Mouse (Mus musculus) embryonic facial prominence, embryonic 11.5 days (tissue): ENCODE results near the gene Gdpd5. TPM values are rescaled to one million over a fixed set of nuclear protein-coding genes. Genes with fewer than 3 reads are reported as not detected.
A peak's percentile ranks its signal among the peaks of the same experiment; 100 is the strongest.

ENCODE experiments used
- ATAC-seq: fragments of 200-750 bp; cut with Nextera tagmentation; replicated peaks from 2 replicates; pipeline ENCODE4 v1.8.0; 2017; ENCODE audit warnings: low read depth; ENCODE audit not compliant: insufficient number of reproducible peaks, low FRiP score, low TSS enrichment
- DNase-seq: peaks from one replicate; pipeline ENCODE4 v3.0.0-alpha.2; 2015; ENCODE audit warnings: low spot score
- H3K27ac ChIP-seq: fragments of 300-500 bp; sonication (generic); replicated peaks from 2 replicates; pipeline ENCODE4 v1.5.1; 2014; ENCODE audit warnings: mild to moderate bottlenecking, low read depth, low read length, control low read depth
- H3K27me3 ChIP-seq: fragments of 300-500 bp; sonication (generic); 2 replicates; pipeline ENCODE4 v1.6.1; 2014; ENCODE audit warnings: mild to moderate bottlenecking, low read length, moderate library complexity, mixed read lengths; ENCODE audit not compliant: control insufficient read depth, insufficient read depth
- H3K36me3 ChIP-seq: fragments of 300-500 bp; sonication (generic); replicated peaks from 2 replicates; pipeline ENCODE4 v1.6.1; 2014; ENCODE audit warnings: low read depth, mild to moderate bottlenecking, low read length, moderate library complexity, mixed read lengths; ENCODE audit not compliant: control insufficient read depth, insufficient read depth
- H3K4me1 ChIP-seq: fragments of 300-500 bp; sonication (generic); 2 replicates; pipeline ENCODE4 v1.6.1; 2014; ENCODE audit warnings: low read length, mixed read lengths; ENCODE audit not compliant: control insufficient read depth, insufficient read depth
- H3K4me2 ChIP-seq: fragments of 300-500 bp; sonication (generic); 2 replicates; pipeline ENCODE4 v1.6.1; 2014; ENCODE audit warnings: low read depth, mild to moderate bottlenecking, control low read depth, low read length, moderate library complexity
- H3K4me3 ChIP-seq: fragments of 300-500 bp; sonication (generic); 2 replicates; pipeline ENCODE4 v1.5.1; 2014; ENCODE audit warnings: low read depth, low read length, control low read depth
- H3K9ac ChIP-seq: fragments of 300-500 bp; sonication (generic); replicated peaks from 2 replicates; pipeline ENCODE4 v1.6.1; 2014; ENCODE audit warnings: mild to moderate bottlenecking, control low read depth, low read length
- H3K9me3 ChIP-seq: fragments of 300-500 bp; sonication (generic); replicated peaks from 2 replicates; pipeline ENCODE4 v1.6.1; 2016; ENCODE audit warnings: mild to moderate bottlenecking, low read length, inconsistent platforms, mixed read lengths; ENCODE audit not compliant: control insufficient read depth
- WGBS: fragments of 180-500 bp; shearing (Covaris S2); extraction: QIAGEN DNeasy Blood & Tissue Kit; methylation state at CpG from one replicate; pipeline ENCODE4 v1.1.7; 2014; 5-methylcytosine and 5-hydroxymethylcytosine counted together
- polyA plus RNA-seq: library from polyadenylated mRNA; unstranded; fragments of >200 nt; fragmentation: Nextera tagmentation; extraction: Ambion mirVana; gene quantifications from 2 replicates; pipeline ENCODE4 v1.2.1, GENCODE M21; 2014

Gene Gdpd5
- polyA plus RNA-seq, 1 experiment from 2014 or later: 10.2 TPM

DNA sequence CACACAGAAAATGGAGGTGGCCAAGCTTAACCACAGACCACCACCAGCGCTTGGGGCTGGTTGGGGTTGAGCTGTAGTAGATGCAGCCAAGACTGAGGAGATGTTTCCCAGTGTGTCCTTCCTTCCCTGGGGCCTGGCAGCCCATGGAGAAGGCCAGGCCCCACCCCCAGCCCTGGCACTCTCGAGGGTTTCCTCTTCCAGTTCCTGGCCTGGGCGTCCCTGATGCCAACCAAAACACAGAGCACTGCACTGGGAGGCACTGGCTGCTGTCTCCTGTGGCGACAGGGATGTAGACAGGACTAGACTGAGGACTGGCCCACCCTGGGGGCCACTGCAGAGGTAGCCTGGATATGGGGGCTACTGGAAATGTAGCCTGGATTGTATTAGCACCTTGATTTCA, 33.8 kb downstream of the Gdpd5 start:
- no peak overlapping the region for H3K9ac ChIP-seq
- H3K27ac ChIP-seq: no peak overlapping the region
- WGBS: 87% methylated on average over 4 of the region's 4 CpGs
- no peaks in the 10 kb centered on the region for H3K27me3 ChIP-seq
- ATAC-seq: no peak
- H3K4me3 ChIP-seq: no peak overlapping the region
- no peak overlapping the region for H3K4me2 ChIP-seq
- H3K4me1 ChIP-seq: no peaks in the 10 kb centered on the region
- no peak for DNase-seq
- H3K9me3 ChIP-seq: no peaks in the 10 kb centered on the region
- no peaks in the 10 kb centered on the region for H3K36me3 ChIP-seq

DNA sequence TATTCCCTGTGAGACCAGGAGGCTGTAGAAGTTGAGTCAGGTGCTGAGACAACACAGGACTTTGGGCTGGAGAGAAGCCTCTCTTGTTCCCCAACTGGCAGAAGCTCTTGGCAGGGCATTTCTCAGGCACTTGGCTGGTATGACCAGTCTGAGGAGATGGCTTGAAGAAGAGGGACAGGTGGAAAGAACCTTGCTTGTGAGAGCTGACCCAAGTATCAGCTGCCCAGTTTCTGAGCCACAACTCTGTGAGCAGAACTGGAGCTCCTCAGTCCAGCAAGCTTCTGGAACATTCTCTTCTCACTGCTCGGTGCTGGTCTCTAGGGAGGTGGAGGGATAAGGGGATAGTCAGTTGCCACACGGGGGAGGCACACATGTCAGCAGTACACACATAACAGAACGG, 38.1 kb downstream of the Gdpd5 start:
- Histone ChIP-seq H3K4me3 (no peak overlapping the region), H3K36me3 (no peaks in the 10 kb centered on the region), H3K27ac (no peak overlapping the region), H3K27me3 (no peaks in the 10 kb centered on the region), H3K4me1 (no peaks in the 10 kb centered on the region), H3K9me3 (no peaks in the 10 kb centered on the region), H3K4me2 (no peak overlapping the region), H3K9ac (no peak overlapping the region)
- 86% methylated on average over 3 of the region's 3 CpGs for WGBS
- DNase-seq: no peak
- no peak for ATAC-seq

DNA sequence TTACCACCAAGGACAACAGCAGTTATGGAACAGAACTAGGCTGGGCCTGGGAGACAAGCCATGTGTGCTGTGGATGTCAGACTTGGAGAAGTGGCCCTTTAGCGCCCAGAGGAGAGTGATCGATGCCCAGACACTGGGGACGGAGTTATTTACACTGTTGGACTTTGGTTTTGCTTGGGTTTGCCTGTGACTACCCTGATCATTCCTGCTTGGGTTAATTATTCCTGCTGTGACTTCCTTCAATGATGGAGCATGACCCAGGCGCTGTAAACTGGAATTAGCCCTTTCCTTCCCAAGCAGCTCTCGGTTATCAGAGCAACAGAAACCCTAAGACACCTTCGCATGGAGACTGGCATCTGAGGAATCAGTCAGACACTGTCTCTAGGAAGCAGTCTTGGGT, 39.8 kb downstream of the Gdpd5 start:
- DNase-seq (no peak), ATAC-seq (no peak)
- Histone ChIP-seq H3K27ac (no peak overlapping the region), H3K27me3 (no peaks in the 10 kb centered on the region), H3K4me3 (no peak overlapping the region), H3K9ac (no peak overlapping the region), H3K4me2 (no peak overlapping the region), H3K9me3 (no peaks in the 10 kb centered on the region), H3K4me1 (no peaks in the 10 kb centered on the region; the same call in 1 of the 2 replicates), H3K36me3 (no peaks in the 10 kb centered on the region)
- 83% methylated on average over 6 of the region's 6 CpGs for WGBS

DNA sequence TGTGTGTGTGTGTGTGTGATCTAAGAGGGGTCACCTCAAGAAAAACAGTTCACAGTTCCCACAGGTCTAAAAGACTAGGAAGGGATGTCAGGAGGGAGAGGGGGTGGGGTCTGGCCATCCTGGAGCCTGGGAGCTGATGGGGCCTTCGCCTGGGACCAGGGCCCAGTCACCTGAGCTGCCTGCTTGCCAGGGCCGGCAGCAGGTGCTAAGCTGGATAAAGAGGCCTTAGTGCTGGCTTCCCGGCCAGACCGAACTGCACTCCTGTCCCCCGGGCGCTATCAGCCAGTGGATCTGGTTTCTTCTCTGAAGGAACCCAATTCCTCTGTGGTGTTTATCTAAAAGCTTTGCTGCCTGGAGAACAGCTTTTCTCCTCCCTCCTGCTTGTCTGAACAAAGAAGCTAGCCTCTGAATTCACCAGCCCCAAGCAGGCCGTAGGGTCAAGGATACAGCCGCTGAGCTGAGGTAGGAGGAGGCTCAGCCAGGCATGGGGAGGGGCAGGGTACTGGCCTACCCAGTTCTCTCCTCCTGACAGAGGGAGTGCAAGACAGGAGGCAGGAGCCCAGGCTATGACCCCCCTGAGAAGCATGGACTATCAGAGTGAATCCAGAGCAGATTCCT, 43.4 kb downstream of the Gdpd5 start:
- Histone ChIP-seq H3K9ac (peak overlapping the region; percentile 30), H3K27ac (peak overlapping the region; percentile 54; the same call in 1 of the 2 replicates), H3K9me3 (no peaks in the 10 kb centered on the region), H3K4me3 (no peak overlapping the region), H3K36me3 (no peaks in the 10 kb centered on the region), H3K27me3 (no peaks in the 10 kb centered on the region), H3K4me1 (no peaks in the 10 kb centered on the region; the same call in 1 of the 2 replicates), H3K4me2 (no peak overlapping the region)
- peak; percentile 53 for DNase-seq
- WGBS: 28% methylated on average over 8 of the region's 8 CpGs
- ATAC-seq: peak; percentile 61

DNA sequence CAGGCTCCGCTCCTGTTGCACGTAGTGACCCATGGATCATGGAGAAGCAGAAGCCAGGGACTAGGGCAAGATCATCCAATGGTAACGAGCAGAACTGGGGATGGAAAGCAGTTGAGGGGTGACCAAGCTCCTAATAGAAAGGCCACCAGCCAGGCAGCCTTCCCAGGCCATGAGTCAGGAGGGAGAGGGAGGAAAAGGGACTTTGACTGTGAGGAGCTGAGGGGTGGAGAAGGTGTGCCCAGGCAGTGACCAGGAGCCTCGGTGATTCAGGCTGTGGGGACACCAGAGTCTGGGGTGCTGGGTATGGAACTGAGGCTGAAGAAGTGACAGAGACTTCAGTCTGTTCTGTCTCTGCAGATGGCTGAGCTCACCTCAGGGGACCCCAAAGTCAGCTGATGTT, 44.5 kb downstream of the Gdpd5 start:
- no peaks in the 10 kb centered on the region for H3K36me3 ChIP-seq
- DNase-seq (no peak), ATAC-seq (no peak)
- H3K4me2 ChIP-seq: no peak overlapping the region
- no peaks in the 10 kb centered on the region for H3K27me3 ChIP-seq
- WGBS: 91% methylated on average over 4 of the region's 4 CpGs
- H3K9me3 ChIP-seq: no peaks in the 10 kb centered on the region
- no peak overlapping the region for H3K9ac ChIP-seq
- no peak overlapping the region for H3K4me3 ChIP-seq
- no peaks in the 10 kb centered on the region; the same call in 1 of the 2 replicates for H3K4me1 ChIP-seq
- H3K27ac ChIP-seq: no peak overlapping the region

DNA sequence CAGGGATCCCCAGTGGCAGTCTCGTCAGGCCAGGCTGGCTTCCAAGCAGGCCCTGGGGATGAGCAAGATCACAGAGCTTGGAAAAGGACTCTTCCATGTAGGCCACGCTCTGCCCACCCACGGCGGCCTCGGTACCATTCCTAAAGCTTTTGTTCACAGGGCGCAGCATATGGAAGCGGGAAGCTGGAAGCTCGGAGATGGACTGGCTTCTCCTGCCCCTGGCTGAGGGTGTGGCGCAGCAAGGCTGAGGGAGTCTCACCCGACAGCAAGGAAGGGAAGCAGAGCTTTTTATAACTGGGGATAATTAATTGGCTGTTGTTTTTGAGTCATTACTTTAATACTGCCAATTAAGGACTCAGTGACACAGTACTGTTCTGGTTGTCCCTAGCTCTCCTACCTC, 45.8 kb downstream of the Gdpd5 start:
- no peaks in the 10 kb centered on the region; the same call in 1 of the 2 replicates for H3K4me1 ChIP-seq
- no peak overlapping the region for H3K9ac ChIP-seq
- DNase-seq: no peak
- no peak overlapping the region for H3K27ac ChIP-seq
- H3K36me3 ChIP-seq: no peaks in the 10 kb centered on the region
- no peak overlapping the region for H3K4me2 ChIP-seq
- H3K9me3 ChIP-seq: no peaks in the 10 kb centered on the region
- no peak for ATAC-seq
- H3K4me3 ChIP-seq: no peak overlapping the region
- no peaks in the 10 kb centered on the region for H3K27me3 ChIP-seq
- 67% methylated on average over 10 of the region's 10 CpGs for WGBS

DNA sequence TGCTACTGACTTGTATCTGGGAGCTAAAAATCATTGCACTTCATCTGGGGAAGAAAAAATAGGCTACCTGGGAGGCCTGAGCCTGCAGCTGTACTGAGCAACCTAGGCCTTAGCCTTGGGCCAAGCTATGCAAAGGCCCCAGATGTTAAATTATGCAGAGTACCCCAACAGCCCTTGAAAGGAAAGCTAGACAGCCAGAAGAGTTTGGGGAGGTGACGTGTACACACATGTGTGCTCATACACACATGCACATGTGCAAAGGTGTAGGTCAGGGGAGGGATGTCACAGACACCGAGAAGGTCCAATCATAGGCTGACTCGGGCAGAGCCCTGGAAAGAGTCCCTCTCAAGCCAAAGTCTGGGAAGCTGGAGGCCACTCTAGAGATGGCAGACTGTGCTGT, 46.8 kb downstream of the Gdpd5 start:
- WGBS: 87% methylated on average over 3 of the region's 3 CpGs
- H3K4me3 ChIP-seq: no peak overlapping the region
- H3K27ac ChIP-seq: no peak overlapping the region
- ATAC-seq: no peak
- no peaks in the 10 kb centered on the region for H3K36me3 ChIP-seq
- H3K4me2 ChIP-seq: no peak overlapping the region
- H3K4me1 ChIP-seq: no peaks in the 10 kb centered on the region; the same call in 1 of the 2 replicates
- H3K9me3 ChIP-seq: no peaks in the 10 kb centered on the region
- DNase-seq: no peak
- H3K27me3 ChIP-seq: no peaks in the 10 kb centered on the region
- no peak overlapping the region for H3K9ac ChIP-seq

DNA sequence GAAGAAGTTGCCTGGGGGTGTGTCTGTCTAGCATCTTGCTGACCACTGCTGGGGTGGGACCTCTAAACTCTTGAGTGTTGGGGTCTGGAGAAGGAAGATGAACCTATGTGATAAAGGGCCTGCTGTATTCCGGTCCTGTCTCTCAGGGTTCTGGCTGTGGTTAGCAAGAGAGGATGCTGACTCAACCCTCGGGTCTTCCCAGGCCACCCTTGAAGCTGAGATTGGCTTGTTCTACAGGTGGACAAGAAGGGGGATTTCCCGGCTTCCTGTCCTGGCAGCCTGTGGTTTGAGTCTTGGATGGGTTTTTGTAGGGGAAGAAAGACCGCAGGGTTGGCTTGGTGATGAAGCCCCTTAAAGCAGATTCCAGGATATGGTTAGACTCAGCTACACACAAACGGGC, 47.6 kb downstream of the Gdpd5 start:
- Histone ChIP-seq H3K27ac (no peak overlapping the region), H3K9me3 (no peaks in the 10 kb centered on the region), H3K27me3 (no peaks in the 10 kb centered on the region), H3K4me2 (no peak overlapping the region), H3K9ac (no peak overlapping the region), H3K4me1 (no peaks in the 10 kb centered on the region; the same call in 1 of the 2 replicates), H3K4me3 (no peak overlapping the region), H3K36me3 (no peaks in the 10 kb centered on the region)
- ATAC-seq (no peak), DNase-seq (no peak)
- WGBS: 86% methylated on average over 5 of the region's 5 CpGs
